Mouse (Mus musculus) neutrophil, adult 59 days (primary cell): ENCODE measurements around the gene Rcvrn. TPM values are rescaled to one million over a fixed set of nuclear protein-coding genes. Genes with fewer than 3 reads are reported as not detected.

Experiments
- total RNA-seq, 2 experiments: library from RNA; stranded (reverse); gene quantifications; 1 replicate in 1 of 2; 2 replicates in 1 of 2; pipeline ENCODE4 v1.2.4; 2023

Rcvrn gene
- 1 to 10 TPM in 1 of 2 experiments, under 1 TPM in 1; 0.37 to 1.0 TPM for total RNA-seq

DNA sequence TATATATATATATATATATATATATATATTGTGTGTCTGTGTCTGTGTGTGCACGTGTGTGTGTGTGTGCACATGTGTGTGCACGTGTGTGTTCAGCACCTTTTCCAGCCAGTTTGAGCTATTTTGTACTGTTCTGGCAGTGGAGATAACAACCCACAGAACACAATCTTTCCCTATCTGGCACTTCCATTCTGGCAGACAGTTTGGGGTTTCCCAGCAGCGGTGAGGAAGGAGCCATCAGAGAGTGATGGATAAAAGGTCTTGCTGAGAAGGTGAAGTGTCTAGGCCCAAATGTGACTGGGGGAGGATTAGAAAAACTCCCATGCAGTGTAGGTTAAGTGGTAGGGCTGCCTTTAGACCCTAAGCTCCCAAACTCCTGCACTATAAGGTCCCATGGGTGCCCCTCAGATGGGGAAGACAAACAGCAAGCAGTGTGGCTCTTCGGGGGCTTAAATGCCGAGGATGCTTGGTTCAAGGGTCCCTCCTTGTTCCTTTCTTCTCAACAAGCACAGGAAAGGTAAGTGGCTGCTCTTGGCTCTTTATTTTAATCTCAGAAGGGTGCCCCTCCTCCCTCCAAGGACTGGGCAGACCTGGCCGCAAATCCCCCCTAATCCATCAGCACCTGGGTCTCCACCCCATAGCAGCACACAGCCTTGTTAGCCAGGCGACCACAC is at the start of gene Rcvrn:
Rcvrn (plus strand) TSS at position 624 of the 674 bp plus-strand sequence.

Other genes with a start within 250 kb of the Rcvrn start
- gene Gas7, start 239.9 kb upstream of the Rcvrn start, total RNA-seq = 100 to 1,000 TPM; 127 to 161 TPM
- gene Glp2r, start 75.8 kb downstream of the Rcvrn start, total RNA-seq = not detected
- gene Gsg1l2, start 79.3 kb downstream of the Rcvrn start, total RNA-seq = not detected
- gene Dhrs7c, start 102.9 kb downstream of the Rcvrn start, total RNA-seq = not detected
- not detected for gene Usp43, start 226.8 kb downstream of the Rcvrn start, total RNA-seq